Mouse (Mus musculus) midbrain, postnatal 0 days (tissue): Measurements from ENCODE around the gene Slc25a44. TPM values are rescaled to one million over a fixed set of nuclear protein-coding genes. Genes with fewer than 3 reads are reported as not detected.
"Not testable (repeated sequence)": the region's sequence is repeated elsewhere in the genome, so short reads cannot be mapped to it uniquely, and the experiment has no call there.

Experiments
- ATAC-seq: fragments of 200-750 bp; cut with Nextera tagmentation; 2 replicates; pipeline ENCODE4 v1.8.0; 2017; ENCODE audit warnings: moderate number of reproducible peaks, mild to moderate bottlenecking, moderate TSS enrichment, moderate library complexity; ENCODE audit not compliant: low FRiP score
- DNase-seq: peaks from one replicate; pipeline ENCODE4 v3.0.0-alpha.2; 2015; ENCODE audit warnings: low spot score
- H3K27ac ChIP-seq: fragments of 300-500 bp; sonication (generic); 2 replicates; pipeline ENCODE4 v1.5.1; 2014; ENCODE audit warnings: low read depth, mild to moderate bottlenecking, low read length, mixed read lengths
- H3K27me3 ChIP-seq: fragments of 300-500 bp; sonication (generic); 2 replicates; pipeline ENCODE4 v1.6.1; 2014; ENCODE audit warnings: low read length, control low read depth, mixed read lengths; ENCODE audit not compliant: insufficient read depth
- H3K36me3 ChIP-seq: fragments of 300-500 bp; sonication (generic); 2 replicates; pipeline ENCODE4 v1.6.1; 2014; ENCODE audit warnings: low read length, control low read depth, mixed read lengths; ENCODE audit not compliant: insufficient read depth
- H3K4me1 ChIP-seq: fragments of 300-500 bp; sonication (generic); 2 replicates; pipeline ENCODE4 v1.6.1; 2014; ENCODE audit warnings: mild to moderate bottlenecking, control low read depth, antibody characterized with exemption, low read length, mixed read lengths; ENCODE audit not compliant: insufficient read depth
- H3K4me2 ChIP-seq: fragments of 300-500 bp; sonication (generic); 2 replicates; pipeline ENCODE4 v1.6.1; 2014; ENCODE audit warnings: low read depth, mild to moderate bottlenecking, low read length, mixed read lengths; ENCODE audit not compliant: poor library complexity, severe bottlenecking
- H3K4me3 ChIP-seq: fragments of 300-500 bp; sonication (generic); 2 replicates; pipeline ENCODE4 v1.5.1; 2014; ENCODE audit warnings: low read depth, mild to moderate bottlenecking, low read length, moderate library complexity
- H3K9ac ChIP-seq: fragments of 300-500 bp; sonication (generic); replicated peaks from 2 replicates; pipeline ENCODE4 v1.6.1; 2014; ENCODE audit warnings: mild to moderate bottlenecking, low read length, moderate library complexity, mixed read lengths; ENCODE audit not compliant: poor library complexity, severe bottlenecking
- H3K9me3 ChIP-seq: fragments of 300-500 bp; sonication (generic); 2 replicates; pipeline ENCODE4 v1.6.1; 2016; ENCODE audit warnings: low read length, control low read depth
- WGBS: fragments of 180-500 bp; shearing (Covaris S2); extraction: QIAGEN DNeasy Blood & Tissue Kit; methylation state at CpG from one replicate; pipeline ENCODE4 v1.1.7; 2014; 5-methylcytosine and 5-hydroxymethylcytosine counted together
- polyA plus RNA-seq: library from polyadenylated mRNA; unstranded; fragments of >200 nt; fragmentation: Nextera tagmentation; extraction: Ambion mirVana; gene quantifications from 2 replicates; pipeline ENCODE4 v1.2.1, GENCODE M21; 2015
- total RNA-seq: library from RNA; depleted of rRNA; stranded (reverse); fragments of >200 nt; gene quantifications from 2 replicates; pipeline ENCODE4 v1.2.3, GENCODE M21; 2014

The Slc25a44 gene
- total and polyA plus RNA-seq, 2 experiments from 2014 or later = 35.9 to 63.8 TPM

DNA sequence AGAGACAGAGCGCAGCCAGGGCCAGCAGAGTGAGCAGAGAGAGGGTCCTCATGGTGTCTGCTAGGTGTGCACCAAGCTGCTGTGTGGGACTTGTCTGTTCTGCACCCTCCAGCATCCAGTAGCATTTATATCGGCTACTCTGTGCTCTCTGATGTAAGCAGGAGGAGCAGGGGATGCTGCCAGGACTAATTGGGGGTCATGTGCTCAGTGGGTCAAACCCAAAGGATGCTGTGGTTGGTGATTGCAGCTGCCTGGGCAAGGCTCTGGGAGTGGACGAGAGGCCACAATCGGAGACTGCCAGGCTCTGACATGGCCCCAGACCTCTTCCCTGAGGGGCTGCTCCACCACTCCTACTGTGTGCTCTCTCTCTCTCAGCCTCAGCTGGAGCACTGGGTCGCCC is 46.3 kb downstream of the Slc25a44 start, which contains the start of gene Bglap2:
Gene Bglap2, minus strand, starts transcription at position 101 of the 400 bp plus-strand sequence.
- not testable (repeated sequence) for H3K9ac ChIP-seq, H3K27me3 ChIP-seq, DNase-seq, H3K9me3 ChIP-seq, H3K4me2 ChIP-seq, H3K4me1 ChIP-seq, H3K36me3 ChIP-seq, H3K27ac ChIP-seq, H3K4me3 ChIP-seq, ATAC-seq
- 83% methylated on average over 4 of the region's 5 CpGs for WGBS

DNA sequence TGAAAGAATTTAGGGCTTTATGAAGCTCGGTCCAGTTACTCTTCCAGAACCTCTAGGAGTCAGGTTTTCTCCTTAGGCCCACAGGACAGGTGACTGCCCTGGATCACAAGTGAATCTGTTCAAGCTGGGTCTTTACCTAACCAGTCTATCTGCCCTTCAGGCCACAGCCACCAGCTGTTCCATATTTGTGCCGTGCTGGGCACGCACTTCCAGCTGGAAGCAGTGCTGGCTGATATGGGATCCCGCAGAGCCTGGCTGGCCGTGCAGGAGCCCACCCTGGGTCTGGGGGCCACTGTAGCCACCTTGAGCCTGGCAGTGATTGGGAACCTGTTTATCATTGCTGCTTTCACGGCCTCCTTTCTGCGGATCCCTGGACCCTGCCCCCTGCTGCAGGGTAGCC is 48.3 kb downstream of the Slc25a44 start:
- H3K36me3 ChIP-seq, H3K9ac ChIP-seq, H3K27ac ChIP-seq, H3K9me3 ChIP-seq, DNase-seq, H3K4me1 ChIP-seq, H3K4me3 ChIP-seq, H3K27me3 ChIP-seq, H3K4me2 ChIP-seq: not testable (repeated sequence)
- 21% methylated on average over 5 of the region's 7 CpGs for WGBS
- ATAC-seq = peak; percentile 32; the same call in 1 of the 2 replicates

DNA sequence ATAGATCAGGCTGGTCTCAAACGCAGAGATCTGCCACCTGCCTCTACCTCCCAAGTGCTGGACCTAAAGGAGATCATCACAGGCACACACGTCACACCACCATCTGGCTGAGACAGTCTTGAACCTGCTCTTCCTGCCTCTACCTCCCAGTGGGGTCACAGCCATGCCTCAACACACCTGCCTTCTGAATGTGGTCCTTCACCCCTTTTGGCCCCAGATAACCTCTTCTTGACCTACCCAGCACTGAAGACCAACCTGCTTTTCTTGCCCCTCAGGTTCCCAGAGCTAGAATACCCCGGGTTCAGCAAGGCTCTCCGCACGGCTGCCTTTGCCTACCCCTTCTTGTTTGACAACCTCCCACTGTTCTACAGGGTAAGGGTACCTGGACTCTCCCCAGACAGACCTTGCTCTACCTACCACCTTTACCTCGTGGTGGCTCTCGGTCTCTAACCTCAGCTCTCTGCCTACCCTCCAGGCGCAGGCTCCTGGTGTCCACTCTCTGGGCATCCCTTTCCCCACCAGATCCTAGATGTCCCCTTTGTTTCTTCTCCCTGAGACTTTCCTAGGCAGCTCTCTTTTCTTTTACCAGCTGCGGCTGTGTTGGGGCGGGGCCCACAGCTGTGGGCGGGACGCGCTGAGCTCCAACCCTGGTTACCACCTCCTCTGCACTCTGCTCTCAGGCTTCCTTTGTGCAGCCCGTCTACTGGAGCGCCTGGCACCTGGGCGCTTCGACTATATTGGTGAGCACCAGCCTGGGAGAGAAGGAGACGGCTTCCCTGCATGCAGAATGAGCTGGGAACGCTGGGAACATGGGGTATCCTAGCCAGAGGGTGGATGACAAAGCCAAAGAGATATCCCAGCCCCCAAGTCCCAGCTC is 49.0 kb downstream of the Slc25a44 start:
- not testable (repeated sequence) for H3K27me3 ChIP-seq, H3K27ac ChIP-seq, H3K4me1 ChIP-seq, H3K9ac ChIP-seq, H3K4me3 ChIP-seq, H3K9me3 ChIP-seq, H3K36me3 ChIP-seq
- WGBS = 14% methylated on average over 16 of the region's 19 CpGs
- H3K4me2 ChIP-seq = peak overlapping the region; percentile 12; the same call in 1 of the 2 replicates
- peak; percentile 81 for ATAC-seq
- peak; percentile 36 for DNase-seq

DNA sequence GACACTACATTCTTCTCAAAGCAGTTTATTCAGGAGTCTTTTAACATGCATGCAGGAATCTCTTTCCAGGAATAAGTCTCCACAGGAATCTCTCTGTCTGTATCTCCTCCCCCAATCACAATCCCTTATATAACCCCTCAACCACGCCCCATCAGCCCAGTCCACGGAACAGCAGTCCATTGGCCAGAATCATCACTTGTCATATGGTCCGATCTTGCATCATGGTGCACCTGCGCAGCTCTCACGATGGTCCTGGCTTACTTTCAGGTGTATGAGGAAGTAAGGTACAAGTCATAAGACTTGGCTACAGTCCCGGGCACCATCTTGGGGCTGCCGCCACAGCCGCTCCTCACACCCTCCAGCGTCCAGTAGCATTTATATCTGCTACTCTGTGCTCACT is 52.3 kb downstream of the Slc25a44 start, which contains the start of gene Bglap3:
Gene Bglap3, minus strand, starts transcription at position 101 of the 400 bp plus-strand sequence.
- 92% methylated on average over 9 of the region's 9 CpGs for WGBS
- H3K9ac ChIP-seq, ATAC-seq, H3K27me3 ChIP-seq, H3K4me2 ChIP-seq, H3K36me3 ChIP-seq, H3K9me3 ChIP-seq, H3K27ac ChIP-seq, H3K4me3 ChIP-seq, H3K4me1 ChIP-seq, DNase-seq: not testable (repeated sequence)

DNA sequence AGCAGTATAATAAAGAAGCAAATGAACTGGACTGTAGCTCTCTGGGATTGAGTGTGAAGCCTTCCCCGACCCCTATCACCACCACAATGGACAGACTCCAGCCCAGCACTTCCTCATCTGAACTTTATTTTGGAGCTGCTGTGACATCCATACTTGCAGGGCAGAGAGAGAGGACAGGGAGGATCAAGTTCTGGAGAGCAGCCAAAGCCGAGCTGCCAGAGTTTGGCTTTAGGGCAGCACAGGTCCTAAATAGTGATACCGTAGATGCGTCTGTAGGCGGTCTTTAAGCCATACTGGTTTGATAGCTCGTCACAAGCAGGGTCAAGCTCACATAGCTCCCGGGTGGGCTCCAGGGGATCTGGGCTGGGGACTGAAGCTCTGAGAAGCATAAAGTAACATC is 56.4 kb downstream of the Slc25a44 start:
- H3K4me3 ChIP-seq, H3K4me2 ChIP-seq, H3K36me3 ChIP-seq, ATAC-seq, DNase-seq, H3K4me1 ChIP-seq, H3K27me3 ChIP-seq, H3K9me3 ChIP-seq, H3K27ac ChIP-seq, H3K9ac ChIP-seq: not testable (repeated sequence)
- 92% methylated on average over 7 of the region's 7 CpGs for WGBS

DNA sequence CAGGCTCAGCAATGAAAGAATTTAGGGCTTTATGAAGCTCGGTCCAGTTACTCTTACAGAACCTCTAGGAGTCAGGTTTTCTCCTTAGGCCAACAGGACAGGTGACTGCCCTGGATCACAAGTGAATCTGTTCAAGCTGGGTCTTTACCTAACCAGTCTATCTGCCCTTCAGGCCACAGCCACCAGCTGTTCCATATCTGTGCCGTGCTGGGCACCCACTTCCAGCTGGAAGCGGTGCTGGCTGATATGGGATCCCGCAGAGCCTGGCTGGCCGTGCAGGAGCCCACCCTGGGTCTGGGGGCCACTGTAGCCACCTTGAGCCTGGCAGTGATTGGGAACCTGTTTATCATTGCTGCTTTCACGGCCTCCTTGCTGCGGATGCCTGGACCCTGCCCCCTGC is 57.4 kb downstream of the Slc25a44 start:
- not testable (repeated sequence) for H3K36me3 ChIP-seq, H3K27me3 ChIP-seq, H3K9me3 ChIP-seq, ATAC-seq, H3K4me3 ChIP-seq, H3K27ac ChIP-seq, H3K4me1 ChIP-seq, H3K9ac ChIP-seq, H3K4me2 ChIP-seq, DNase-seq
- 50% methylated on average over 3 of the region's 7 CpGs for WGBS

DNA sequence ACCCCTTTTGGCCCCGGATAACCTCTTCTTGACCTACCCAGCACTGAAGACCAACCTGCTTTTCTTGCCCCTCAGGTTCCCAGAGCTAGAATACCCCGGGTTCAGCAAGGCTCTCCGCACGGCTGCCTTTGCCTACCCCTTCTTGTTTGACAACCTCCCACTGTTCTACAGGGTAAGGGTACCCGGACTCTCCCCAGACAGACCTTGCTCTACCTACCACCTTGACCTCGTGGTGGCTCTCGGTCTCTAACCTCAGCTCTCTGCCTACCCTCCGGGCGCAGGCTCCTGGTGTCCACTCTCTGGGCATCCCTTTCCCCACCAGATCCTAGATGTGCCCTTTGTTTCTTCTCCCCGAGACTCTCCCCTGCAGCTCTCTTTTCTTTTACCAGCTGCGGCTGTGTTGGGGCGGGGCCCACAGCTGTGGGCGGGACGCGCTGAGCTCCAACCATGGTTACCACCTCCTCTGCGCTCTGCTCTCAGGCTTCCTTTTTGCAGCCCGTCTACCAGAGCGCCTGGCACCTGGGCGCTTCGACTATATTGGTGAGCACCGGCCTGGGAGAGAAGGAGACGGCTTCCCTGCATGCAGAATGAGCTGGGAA is 58.0 kb downstream of the Slc25a44 start:
- not testable (repeated sequence) for DNase-seq, H3K9me3 ChIP-seq, H3K27me3 ChIP-seq, H3K4me1 ChIP-seq, H3K9ac ChIP-seq, H3K27ac ChIP-seq, H3K36me3 ChIP-seq, H3K4me3 ChIP-seq, H3K4me2 ChIP-seq
- peak; percentile 67; the same call in 1 of the 2 replicates for ATAC-seq
- WGBS = 3% methylated on average over 19 of the region's 22 CpGs
